Mouse (Mus musculus) right cerebral cortex, adult 2 months (tissue): Measurements from ENCODE around the gene Osbp2.
"Not testable (repeated sequence)": the region's sequence is repeated elsewhere in the genome, so short reads cannot be mapped to it uniquely, and the experiment has no call there.

Source experiments
- DNase-seq, 2 experiments: peaks; one replicate each; pipeline ENCODE4 v3.0.0; 2021 to 2022; ENCODE audit warnings: low spot score in 2 of 2

The Osbp2 gene

GRCm38 (mm10) chr11:3863454-3864112 is at the start of gene Osbp2:
Osbp2 (minus strand) TSS chr11:3863903.
- DNase-seq: peak; percentile 75 to 76

GRCm38 (mm10) chr11:3912875-3913271 is 49.2 kb upstream of the Osbp2 start:
- peak in 1 of 2 experiments; percentile 53 for DNase-seq

DNA sequence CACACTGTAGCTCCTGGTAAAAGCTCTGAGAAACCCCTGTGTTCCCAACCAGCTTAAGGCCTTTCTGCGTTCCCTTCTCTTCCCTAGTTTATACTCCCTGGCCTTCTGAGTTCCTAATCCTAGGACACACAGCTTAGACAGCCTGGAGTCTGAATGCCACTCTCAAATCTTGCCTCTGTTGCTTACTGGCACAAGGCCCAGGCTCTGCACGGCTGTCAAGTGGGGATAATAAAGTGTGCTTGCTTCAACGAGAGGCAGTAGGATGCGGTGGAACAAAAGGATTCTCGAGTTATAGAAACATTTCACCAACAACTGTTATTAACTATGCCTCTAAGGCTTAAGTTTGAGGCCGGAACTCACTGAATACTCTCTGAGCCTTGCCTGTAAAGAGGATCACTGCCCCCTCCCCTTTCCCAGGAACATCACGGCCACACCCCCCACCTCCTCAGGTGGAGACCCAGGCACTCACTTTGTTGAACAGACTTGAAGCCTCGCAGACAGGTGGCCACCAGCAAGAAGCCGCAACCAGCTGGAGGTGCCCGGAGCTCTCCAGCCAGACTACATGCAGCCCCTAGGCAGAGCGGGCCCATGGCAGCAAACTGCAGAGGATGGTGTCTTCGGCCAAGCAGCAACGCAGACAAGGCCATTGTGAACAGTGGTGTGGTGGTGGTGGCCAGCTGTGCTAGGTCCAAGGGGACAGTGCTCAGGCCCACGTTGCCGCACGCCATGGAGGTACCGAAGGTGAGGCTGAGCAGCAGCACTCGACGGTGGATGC is 48.6 kb upstream of the Osbp2 start:
- DNase-seq: peak; percentile 52 to 57

DNA sequence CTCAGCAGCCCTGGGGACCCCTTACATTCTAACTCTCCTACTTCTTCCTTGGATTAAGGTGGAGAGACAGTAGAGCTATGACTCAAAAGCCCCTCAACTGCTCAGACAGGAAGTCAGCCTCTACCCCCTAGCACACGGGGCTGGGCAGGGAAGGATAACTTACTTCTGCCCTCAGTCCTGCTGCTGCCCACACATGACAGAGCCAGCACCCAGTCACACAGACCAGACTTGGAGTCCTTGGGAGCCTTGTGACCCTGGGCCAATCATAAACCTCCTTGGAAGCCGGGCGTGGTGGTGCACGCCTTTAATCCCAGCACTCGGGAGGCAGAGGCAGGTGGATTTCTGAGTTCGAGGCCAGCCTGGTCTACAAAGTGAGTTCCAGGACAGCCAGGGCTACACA is 47.7 kb upstream of the Osbp2 start:
- not testable (repeated sequence) for DNase-seq

- DNase-seq: peak in 1 of 2 experiments; percentile 28
Observed at GRCm38 (mm10) chr11:3910513-3911310, 47.0 kb upstream of the Osbp2 start.

- DNase-seq: no peak
Observed at GRCm38 (mm10) chr11:3909236-3909635, 45.5 kb upstream of the Osbp2 start.

DNA sequence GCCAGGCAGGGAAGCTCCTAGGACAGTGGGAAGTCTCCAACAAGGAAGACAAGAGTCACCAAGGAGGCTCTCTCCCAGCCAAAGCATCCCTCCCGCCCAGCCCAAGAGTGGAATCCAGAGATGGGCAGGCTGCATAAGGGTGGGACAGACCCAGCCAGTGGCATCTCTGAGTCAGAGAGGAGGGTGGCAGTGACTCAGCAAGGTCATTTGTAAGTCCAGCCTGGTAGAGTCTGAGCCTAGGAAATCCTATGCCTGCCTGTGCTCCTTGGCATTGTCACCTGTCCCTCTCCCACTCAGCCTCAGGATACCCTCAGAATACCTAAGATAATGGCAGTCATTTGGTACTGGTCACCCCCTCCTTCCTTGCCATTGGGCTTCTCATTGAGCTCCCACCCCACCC is 41.7 kb upstream of the Osbp2 start:
- no peak for DNase-seq

GRCm38 (mm10) chr11:3904673-3905072 is 41.0 kb upstream of the Osbp2 start:
- no peak for DNase-seq

GRCm38 (mm10) chr11:3903046-3903445 is 39.3 kb upstream of the Osbp2 start:
- DNase-seq: peak; percentile 53 to 60

DNA sequence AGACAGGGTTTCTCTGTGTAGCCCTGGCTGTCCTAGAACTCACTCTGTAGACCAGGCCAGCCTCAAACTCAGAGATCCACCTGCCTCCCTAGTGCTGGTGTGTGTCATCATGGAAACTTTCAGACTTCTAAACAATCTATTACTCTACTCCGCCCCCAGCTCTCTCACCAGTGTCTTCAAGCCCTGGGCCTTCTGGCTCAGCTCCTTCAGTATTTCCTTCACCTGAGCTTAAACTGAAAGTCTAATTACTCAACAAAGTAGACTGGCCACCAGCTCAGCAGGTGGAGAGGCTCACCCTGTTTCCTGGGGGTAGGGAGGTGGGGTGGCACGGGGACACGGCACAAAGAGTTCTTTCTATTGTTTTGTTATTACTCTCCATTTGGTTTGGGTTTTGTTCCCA is 38.8 kb upstream of the Osbp2 start:
- no peak for DNase-seq

- DNase-seq: no peak
Observed at GRCm38 (mm10) chr11:3900296-3900695, 36.6 kb upstream of the Osbp2 start.

- DNase-seq: no peak
Observed at GRCm38 (mm10) chr11:3895933-3896332, 32.2 kb upstream of the Osbp2 start.

GRCm38 (mm10) chr11:3895458-3895857 is 31.8 kb upstream of the Osbp2 start:
- DNase-seq: no peak

GRCm38 (mm10) chr11:3894406-3895281 is 30.9 kb upstream of the Osbp2 start, which contains the start of the genes 4921536K21Rik and Dusp18:
4921536K21Rik (minus strand) TSS chr11:3895098.
Dusp18 (plus strand) TSS chr11:3895240.
- peak; percentile 99 to 100 for DNase-seq

DNA sequence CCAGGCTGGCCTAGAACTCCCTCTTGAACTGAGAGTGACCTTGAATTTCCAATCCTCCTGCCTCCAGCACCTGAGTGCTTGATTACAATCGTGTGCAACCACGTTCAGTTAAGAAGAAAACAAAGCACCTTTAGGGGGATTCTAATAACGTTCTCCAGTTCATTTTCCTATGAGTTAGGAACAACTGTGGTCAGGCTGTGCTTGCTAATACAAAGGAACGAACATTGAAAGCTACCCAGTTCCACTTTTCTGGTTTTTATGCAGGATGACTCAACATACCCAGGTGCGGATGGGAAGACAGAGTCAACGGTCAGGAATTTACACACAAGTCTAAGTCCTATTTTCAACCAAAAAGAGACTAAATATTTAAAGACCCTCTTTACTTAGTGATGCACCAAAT is 30.3 kb upstream of the Osbp2 start:
- DNase-seq: no peak

DNA sequence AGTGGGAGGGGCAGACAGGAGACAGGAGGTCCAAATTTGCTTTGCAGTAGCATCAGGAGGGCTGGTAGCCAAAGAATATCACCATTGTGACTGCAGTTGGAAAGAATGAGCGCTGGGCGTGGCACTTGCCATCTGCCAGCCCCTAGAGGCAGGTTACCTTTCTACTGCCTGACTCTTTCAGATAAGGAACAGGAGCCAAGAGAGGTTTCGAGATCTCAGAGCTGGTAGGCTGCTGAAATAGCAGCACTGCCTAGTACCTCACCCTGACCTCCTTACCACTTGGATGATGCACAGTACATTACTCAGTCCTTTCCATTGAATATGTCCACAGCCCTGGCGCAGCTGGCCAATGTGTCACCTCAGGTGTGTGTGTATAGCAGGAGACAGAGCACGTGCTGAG is 23.6 kb upstream of the Osbp2 start:
- DNase-seq: no peak

DNA sequence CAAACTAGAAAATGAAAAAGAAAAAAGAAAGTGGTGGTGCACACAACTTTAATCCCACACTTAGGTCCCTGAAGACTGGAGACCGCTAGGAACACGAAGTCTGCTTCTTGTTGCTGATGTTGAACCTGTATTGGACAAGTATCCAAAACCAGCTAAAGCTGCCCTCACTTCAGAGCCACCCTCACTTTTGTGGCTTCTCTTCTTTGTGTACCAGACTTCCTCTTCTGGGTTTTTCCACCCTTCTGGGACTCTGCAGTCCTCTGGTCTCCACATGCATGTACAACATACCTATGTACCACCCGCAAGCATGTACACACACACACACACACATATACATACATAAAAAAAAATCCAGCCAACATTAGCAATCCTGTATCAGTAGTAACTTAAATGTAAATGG is 20.0 kb upstream of the Osbp2 start:
- no peak for DNase-seq

DNA sequence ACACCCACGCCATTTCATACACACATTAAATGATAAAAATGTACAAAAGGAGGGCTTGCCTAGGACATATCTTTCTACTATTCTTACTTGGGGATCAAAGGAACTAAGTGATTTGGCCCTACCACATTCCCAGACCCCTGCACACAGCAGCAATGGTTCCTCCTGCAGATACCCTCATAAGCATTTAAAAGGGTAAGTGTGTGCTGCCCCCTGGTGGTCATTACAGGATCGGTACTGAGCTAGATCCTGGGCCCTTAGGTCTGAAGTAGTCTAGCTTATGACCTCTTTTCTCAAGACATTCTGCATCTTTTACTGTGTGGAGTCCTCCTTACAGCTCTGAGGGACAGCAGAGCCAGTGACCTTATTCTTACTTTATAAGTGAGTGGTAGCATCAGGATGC is 16.1 kb upstream of the Osbp2 start:
- peak; percentile 87 to 88 for DNase-seq

GRCm38 (mm10) chr11:3878660-3879059 is 15.0 kb upstream of the Osbp2 start:
- DNase-seq: no peak

- DNase-seq: no peak
Observed at GRCm38 (mm10) chr11:3876419-3876818, 12.7 kb upstream of the Osbp2 start.

GRCm38 (mm10) chr11:3864343-3864742 is 640 bp upstream of the Osbp2 start:
- DNase-seq: no peak
